Mouse (Mus musculus) forebrain, embryonic 12.5 days (tissue): ENCODE measurements around the gene Prkce. TPM values are rescaled to one million over a fixed set of nuclear protein-coding genes. Genes with fewer than 3 reads are reported as not detected.

ENCODE experiments used
- ATAC-seq: fragments of 200-750 bp; cut with Nextera tagmentation; 2 replicates; pipeline ENCODE4 v1.8.0; 2017; ENCODE audit warnings: moderate TSS enrichment; ENCODE audit not compliant: low FRiP score
- H3K27ac ChIP-seq: fragments of 300-500 bp; sonication (generic); 2 replicates; pipeline ENCODE4 v1.5.1; 2016; ENCODE audit warnings: mild to moderate bottlenecking
- H3K27me3 ChIP-seq: fragments of 300-500 bp; sonication (generic); 2 replicates; pipeline ENCODE4 v1.6.1; 2016; ENCODE audit warnings: mild to moderate bottlenecking
- H3K36me3 ChIP-seq: fragments of 300-500 bp; sonication (generic); replicated peaks from 2 replicates; pipeline ENCODE4 v1.6.1; 2016; ENCODE audit warnings: mild to moderate bottlenecking
- H3K4me1 ChIP-seq: fragments of 300-500 bp; sonication (generic); 2 replicates; pipeline ENCODE4 v1.6.1; 2016
- H3K4me2 ChIP-seq: fragments of 300-500 bp; sonication (generic); 2 replicates; pipeline ENCODE4 v1.6.1; 2016; ENCODE audit warnings: mild to moderate bottlenecking, moderate library complexity
- H3K4me3 ChIP-seq: fragments of 300-500 bp; sonication (generic); replicated peaks from 2 replicates; pipeline ENCODE4 v1.5.1; 2016; ENCODE audit warnings: mild to moderate bottlenecking
- H3K9ac ChIP-seq: fragments of 300-500 bp; sonication (generic); 2 replicates; pipeline ENCODE4 v1.6.1; 2016; ENCODE audit warnings: mild to moderate bottlenecking
- H3K9me3 ChIP-seq: fragments of 300-500 bp; sonication (generic); 2 replicates; pipeline ENCODE4 v1.6.1; 2016
- WGBS: fragments of 180-500 bp; shearing (Covaris S2); methylation state at CpG from one replicate; pipeline ENCODE4 v1.1.7; 2016; 5-methylcytosine and 5-hydroxymethylcytosine counted together
- polyA plus RNA-seq: library from polyadenylated mRNA; unstranded; fragments of >200 nt; fragmentation: Nextera tagmentation; extraction: Ambion mirVana; gene quantifications from 2 replicates; pipeline ENCODE4 v1.2.1, GENCODE M21; 2016

Gene Prkce
- polyA plus RNA-seq, 1 experiment from 2014 or later = 6.0 TPM

- Histone ChIP-seq H3K27me3 (no peaks in the 10 kb centered on the region), H3K4me3 (no peak overlapping the region), H3K4me1 (no peaks in the 10 kb centered on the region), H3K9me3 (no peaks in the 10 kb centered on the region), H3K4me2 (no peak overlapping the region), H3K9ac (no peak overlapping the region), H3K36me3 (no peaks in the 10 kb centered on the region), H3K27ac (no peak overlapping the region)
- no peak for ATAC-seq
- WGBS = 37% methylated on average over 8 of the region's 8 CpGs
Measured at GRCm38 (mm10) chr17:86667836-86668600, 500.4 kb downstream of the Prkce start.

GRCm38 (mm10) chr17:86669641-86670373 lies 502.2 kb downstream of the Prkce start:
- Histone ChIP-seq H3K9me3 (no peaks in the 10 kb centered on the region), H3K27me3 (no peaks in the 10 kb centered on the region), H3K36me3 (no peaks in the 10 kb centered on the region), H3K4me1 (no peaks in the 10 kb centered on the region), H3K4me2 (no peak overlapping the region), H3K4me3 (no peak overlapping the region), H3K27ac (no peak overlapping the region), H3K9ac (no peak overlapping the region)
- 90% methylated on average over 13 of the region's 13 CpGs for WGBS
- ATAC-seq = no peak

GRCm38 (mm10) chr17:86670731-86671130 lies 503.1 kb downstream of the Prkce start:
- Histone ChIP-seq H3K27me3 (0 out of 2 replicates have a peak, but pooled peaks cover 2% of the 10 kb centered on the region), H3K9ac (no peak overlapping the region), H3K27ac (no peak overlapping the region), H3K4me2 (no peak overlapping the region), H3K9me3 (no peaks in the 10 kb centered on the region), H3K4me1 (no peaks in the 10 kb centered on the region), H3K4me3 (no peak overlapping the region), H3K36me3 (no peaks in the 10 kb centered on the region)
- no peak for ATAC-seq
- 75% methylated on average over 7 of the region's 7 CpGs for WGBS

GRCm38 (mm10) chr17:86674971-86675370 lies 507.4 kb downstream of the Prkce start:
- ATAC-seq = no peak
- WGBS = 72% methylated on average over 2 of the region's 2 CpGs

GRCm38 (mm10) chr17:86676336-86676735 lies 508.8 kb downstream of the Prkce start:
- H3K4me3 ChIP-seq = no peak overlapping the region
- WGBS = 81% methylated on average over 5 of the region's 5 CpGs

More at GRCm38 (mm10) chr17:86674971-86675370, 507.4 kb downstream of the Prkce start:
- Histone ChIP-seq H3K27ac (no peak overlapping the region), H3K36me3 (no peaks in the 10 kb centered on the region), H3K4me1 (no peaks in the 10 kb centered on the region), H3K27me3 (0 out of 2 replicates have a peak, but pooled peaks cover 4% of the 10 kb centered on the region), H3K9me3 (no peaks in the 10 kb centered on the region), H3K4me2 (no peak overlapping the region), H3K4me3 (no peak overlapping the region), H3K9ac (no peak overlapping the region)

GRCm38 (mm10) chr17:86676909-86677308 lies 509.3 kb downstream of the Prkce start:
- Histone ChIP-seq H3K27me3 (0 out of 2 replicates have a peak, but pooled peaks cover 4% of the 10 kb centered on the region), H3K9ac (no peak overlapping the region), H3K4me1 (no peaks in the 10 kb centered on the region), H3K36me3 (no peaks in the 10 kb centered on the region), H3K4me2 (no peak overlapping the region), H3K27ac (no peak overlapping the region), H3K9me3 (no peaks in the 10 kb centered on the region), H3K4me3 (no peak overlapping the region)
- ATAC-seq = no peak
- WGBS = 80% methylated on average over 4 of the region's 4 CpGs

More at GRCm38 (mm10) chr17:86676336-86676735, 508.8 kb downstream of the Prkce start:
- Histone ChIP-seq H3K9me3 (no peaks in the 10 kb centered on the region), H3K27me3 (0 out of 2 replicates have a peak, but pooled peaks cover 4% of the 10 kb centered on the region), H3K36me3 (no peaks in the 10 kb centered on the region), H3K4me1 (no peaks in the 10 kb centered on the region), H3K9ac (no peak overlapping the region), H3K27ac (no peak overlapping the region), H3K4me2 (no peak overlapping the region)
- ATAC-seq = no peak

GRCm38 (mm10) chr17:86685263-86685662 lies 517.7 kb downstream of the Prkce start:
- H3K4me3 ChIP-seq = no peak overlapping the region
- no peaks in the 10 kb centered on the region for H3K4me1 ChIP-seq
- WGBS = 96% methylated on average over 4 of the region's 4 CpGs
- no peaks in the 10 kb centered on the region for H3K27me3 ChIP-seq
- ATAC-seq = no peak
- no peaks in the 10 kb centered on the region for H3K9me3 ChIP-seq
- H3K27ac ChIP-seq = no peak overlapping the region
- no peaks in the 10 kb centered on the region for H3K36me3 ChIP-seq
- H3K4me2 ChIP-seq = no peak overlapping the region
- H3K9ac ChIP-seq = no peak overlapping the region

GRCm38 (mm10) chr17:86687021-86687420 lies 519.4 kb downstream of the Prkce start:
- 86% methylated on average over 3 of the region's 3 CpGs for WGBS
- no peak overlapping the region for H3K27ac ChIP-seq
- no peaks in the 10 kb centered on the region for H3K9me3 ChIP-seq
- H3K4me1 ChIP-seq = no peaks in the 10 kb centered on the region
- no peak overlapping the region for H3K4me3 ChIP-seq
- no peak for ATAC-seq
- H3K27me3 ChIP-seq = no peaks in the 10 kb centered on the region
- H3K9ac ChIP-seq = no peak overlapping the region
- H3K4me2 ChIP-seq = no peak overlapping the region
- H3K36me3 ChIP-seq = no peaks in the 10 kb centered on the region

- ATAC-seq = no peak
- Histone ChIP-seq H3K4me2 (no peak overlapping the region), H3K36me3 (no peaks in the 10 kb centered on the region), H3K4me3 (no peak overlapping the region), H3K9me3 (no peaks in the 10 kb centered on the region), H3K9ac (no peak overlapping the region), H3K27ac (no peak overlapping the region), H3K4me1 (no peaks in the 10 kb centered on the region), H3K27me3 (no peaks in the 10 kb centered on the region)
- 81% methylated on average over 2 of the region's 2 CpGs for WGBS
Measured at GRCm38 (mm10) chr17:86690871-86691390, 523.3 kb downstream of the Prkce start.

GRCm38 (mm10) chr17:86697751-86698150 lies 530.2 kb downstream of the Prkce start:
- no peaks in the 10 kb centered on the region for H3K9me3 ChIP-seq
- 74% methylated on average over 2 of the region's 2 CpGs for WGBS
- H3K27me3 ChIP-seq = no peaks in the 10 kb centered on the region
- no peaks in the 10 kb centered on the region for H3K4me1 ChIP-seq
- no peak overlapping the region for H3K27ac ChIP-seq
- no peak overlapping the region for H3K4me3 ChIP-seq
- H3K4me2 ChIP-seq = no peak overlapping the region
- H3K9ac ChIP-seq = no peak overlapping the region
- H3K36me3 ChIP-seq = no peaks in the 10 kb centered on the region
- no peak for ATAC-seq

- Histone ChIP-seq H3K27me3 (no peaks in the 10 kb centered on the region), H3K27ac (no peak overlapping the region), H3K4me2 (no peak overlapping the region), H3K9me3 (no peaks in the 10 kb centered on the region), H3K36me3 (no peaks in the 10 kb centered on the region), H3K4me1 (no peaks in the 10 kb centered on the region), H3K4me3 (no peak overlapping the region), H3K9ac (no peak overlapping the region)
- no peak for ATAC-seq
- 84% methylated on average over 4 of the region's 4 CpGs for WGBS
Measured at GRCm38 (mm10) chr17:86703336-86703735, 535.8 kb downstream of the Prkce start.

GRCm38 (mm10) chr17:86705236-86705635 lies 537.7 kb downstream of the Prkce start:
- Histone ChIP-seq H3K4me3 (no peak overlapping the region), H3K36me3 (no peaks in the 10 kb centered on the region), H3K9me3 (no peaks in the 10 kb centered on the region), H3K4me1 (no peaks in the 10 kb centered on the region), H3K27ac (no peak overlapping the region), H3K4me2 (no peak overlapping the region), H3K9ac (no peak overlapping the region), H3K27me3 (no peaks in the 10 kb centered on the region)
- WGBS = 88% methylated on average over 3 of the region's 3 CpGs
- ATAC-seq = no peak
